Mouse (Mus musculus) spleen, postnatal 10 days (tissue): ENCODE measurements around the gene Scn1a.

Experiments
- DNase-seq, 2 experiments: peaks; one replicate each; pipeline ENCODE4 v3.0.0; 2021 to 2022; ENCODE audit warnings: low spot score in 2 of 2

Gene Scn1a

GRCm38 (mm10) chr2:66244013-66244412 is 196.6 kb downstream of the Scn1a start:
- DNase-seq, result no peak

- DNase-seq, result no peak
These were observed 200.3 kb downstream of the Scn1a start for GRCm38 (mm10) chr2:66240334-66240733.

DNA sequence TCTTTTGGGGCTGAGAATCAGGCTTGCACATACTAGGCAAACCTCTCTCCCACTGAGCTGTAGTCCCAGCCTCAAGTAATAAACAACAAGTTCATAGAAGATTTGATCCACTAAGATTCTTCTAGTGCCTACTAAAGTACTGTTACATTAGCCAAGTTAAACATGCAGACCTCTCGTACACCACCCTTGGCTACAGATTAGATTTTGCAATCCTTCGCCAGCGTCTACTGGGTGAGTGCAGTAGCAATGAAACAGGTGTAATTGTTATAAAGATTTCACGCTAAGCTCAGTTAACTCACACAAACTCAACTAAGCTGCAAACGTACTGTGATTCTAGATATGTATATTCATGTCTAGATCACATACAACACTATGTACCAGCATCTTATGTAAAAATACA is 201.8 kb downstream of the Scn1a start:
- DNase-seq, result no peak

GRCm38 (mm10) chr2:66220954-66221353 is 219.7 kb downstream of the Scn1a start:
- DNase-seq, result no peak
